Mouse (Mus musculus) olfactory bulb, adult 2 months (tissue): ENCODE measurements at regions not wholly inside any gene's neighbourhood (a gene's known extent, or its start where the extent isn't known, plus 50 kb on each side); places are given as distances from the start of the nearest gene placed in this dataset.
A peak's percentile ranks its signal among the peaks of the same experiment; 100 is the strongest.
"Not testable (repeated sequence)": the region's sequence is repeated elsewhere in the genome, so short reads cannot be mapped to it uniquely, and the experiment has no call there.

Experiments
- H3K27ac ChIP-seq: fragments of 200-500 bp; 2 replicates; pipeline ENCODE4 v1.5.1; 2012; ENCODE audit warnings: low read depth, low read length; ENCODE audit not compliant: insufficient read depth
- H3K4me1 ChIP-seq: fragments of 200-500 bp; 2 replicates; pipeline ENCODE4 v1.6.1; 2012; ENCODE audit warnings: low read length; ENCODE audit not compliant: control insufficient read depth, insufficient read depth
- H3K4me3 ChIP-seq: fragments of 200-500 bp; 2 replicates; pipeline ENCODE4 v1.5.1; 2012; ENCODE audit warnings: mild to moderate bottlenecking, low read depth, low read length, moderate library complexity; ENCODE audit not compliant: insufficient read depth
- CTCF ChIP-seq: fragments of 200-500 bp; IDR thresholded peaks from 2 replicates; pipeline ENCODE4 v1.5.1; 2012; ENCODE audit warnings: low read depth, mild to moderate bottlenecking, low read length, moderate library complexity; ENCODE audit not compliant: insufficient read depth
- POLR2A ChIP-seq: fragments of 200-500 bp; IDR thresholded peaks from 2 replicates; pipeline ENCODE4 v1.6.1; 2012; ENCODE audit warnings: mild to moderate bottlenecking, low read depth, low read length, moderate library complexity; ENCODE audit not compliant: insufficient read depth
- WGBS: fragments of 180-500 bp; shearing (Covaris S2); methylation state at CpG from one replicate; pipeline ENCODE4 v1.1.7; 2018; 5-methylcytosine and 5-hydroxymethylcytosine counted together

GRCm38 (mm10) chr17:4024384-4024783, 328.3 kb upstream of the Nox3 start:
- TF ChIP-seq CTCF (no peak), POLR2A (no peak)
- 91% methylated on average over 2 of the region's 2 CpGs for WGBS
- H3K4me3 ChIP-seq, result no peak overlapping the region
- no peak overlapping the region for H3K27ac ChIP-seq
- no peaks in the 10 kb centered on the region for H3K4me1 ChIP-seq

GRCm38 (mm10) chr17:4029202-4029601, 333.1 kb upstream of the Nox3 start:
- no peaks in the 10 kb centered on the region for H3K4me1 ChIP-seq
- 55% methylated on average over 9 of the region's 9 CpGs for WGBS
- no peak for TF ChIP-seq CTCF
- TF ChIP-seq POLR2A, result no peak
- H3K4me3 ChIP-seq, result no peak overlapping the region
- H3K27ac ChIP-seq, result no peak overlapping the region

GRCm38 (mm10) chr17:4034816-4035360, 338.8 kb upstream of the Nox3 start:
- Histone ChIP-seq H3K4me3 (no peak overlapping the region), H3K27ac (no peak overlapping the region), H3K4me1 (no peaks in the 10 kb centered on the region)
- WGBS, result 70% methylated on average over 3 of the region's 3 CpGs
- TF ChIP-seq POLR2A, result no peak
- TF ChIP-seq CTCF, result no peak

- Histone ChIP-seq H3K4me3 (no peak overlapping the region), H3K4me1 (peaks cover 5% of the 10 kb centered on the region), H3K27ac (no peak overlapping the region)
- WGBS, result 17% methylated on average over 5 of the region's 5 CpGs
- TF ChIP-seq POLR2A, result no peak
- TF ChIP-seq CTCF, result no peak
Observed at GRCm38 (mm10) chr17:4040104-4040664, 344.1 kb upstream of the Nox3 start.

- H3K4me3 ChIP-seq, H3K4me1 ChIP-seq, H3K27ac ChIP-seq: not testable (repeated sequence)
Observed at GRCm38 (mm10) chr17:4060186-4060585, 364.1 kb upstream of the Nox3 start.

- TF ChIP-seq POLR2A (no peak), CTCF (no peak)
- no peaks in the 10 kb centered on the region for H3K4me1 ChIP-seq
- no peak overlapping the region for H3K4me3 ChIP-seq
- no peak overlapping the region for H3K27ac ChIP-seq
- 77% methylated on average over 2 of the region's 2 CpGs for WGBS
Observed at GRCm38 (mm10) chr17:4073381-4073780, 377.3 kb upstream of the Nox3 start.

GRCm38 (mm10) chr17:4080564-4080963, 384.5 kb upstream of the Nox3 start:
- 83% methylated on average over 2 of the region's 2 CpGs for WGBS
- Histone ChIP-seq H3K4me1 (no peaks in the 10 kb centered on the region), H3K27ac (no peak overlapping the region), H3K4me3 (no peak overlapping the region)
- TF ChIP-seq POLR2A (no peak), CTCF (no peak)

GRCm38 (mm10) chr17:4094621-4095020, 398.6 kb upstream of the Nox3 start:
- no peak overlapping the region for H3K27ac ChIP-seq
- no peak overlapping the region for H3K4me3 ChIP-seq
- no peak for TF ChIP-seq CTCF
- no peak for TF ChIP-seq POLR2A
- WGBS, result 63% methylated on average over 1 of the region's 1 CpGs
- no peaks in the 10 kb centered on the region for H3K4me1 ChIP-seq

- Histone ChIP-seq H3K4me1 (no peaks in the 10 kb centered on the region), H3K4me3 (no peak overlapping the region), H3K27ac (no peak overlapping the region)
- 93% methylated on average over 3 of the region's 3 CpGs for WGBS
- TF ChIP-seq POLR2A (no peak), CTCF (no peak)
Observed at GRCm38 (mm10) chr17:4103321-4103720, 407.3 kb upstream of the Nox3 start.

GRCm38 (mm10) chr17:4109263-4109662, 413.2 kb upstream of the Nox3 start:
- TF ChIP-seq CTCF (0 out of 2 replicates have a peak, but pooled peaks have one; percentile 30), POLR2A (no peak)

More at GRCm38 (mm10) chr17:4109263-4109662, 413.2 kb upstream of the Nox3 start:
- no peaks in the 10 kb centered on the region for H3K4me1 ChIP-seq
- H3K27ac ChIP-seq, result no peak overlapping the region
- WGBS, result 53% methylated on average over 3 of the region's 3 CpGs
- H3K4me3 ChIP-seq, result no peak overlapping the region
